Mouse (Mus musculus): Measurements from ENCODE around the gene Pygo2. TPM values are rescaled to one million over a fixed set of nuclear protein-coding genes. Genes with fewer than 3 reads are reported as not detected.

The Pygo2 gene
- polyA plus RNA-seq, 1 experiment from 2014 or later: 52.5 TPM

DNA sequence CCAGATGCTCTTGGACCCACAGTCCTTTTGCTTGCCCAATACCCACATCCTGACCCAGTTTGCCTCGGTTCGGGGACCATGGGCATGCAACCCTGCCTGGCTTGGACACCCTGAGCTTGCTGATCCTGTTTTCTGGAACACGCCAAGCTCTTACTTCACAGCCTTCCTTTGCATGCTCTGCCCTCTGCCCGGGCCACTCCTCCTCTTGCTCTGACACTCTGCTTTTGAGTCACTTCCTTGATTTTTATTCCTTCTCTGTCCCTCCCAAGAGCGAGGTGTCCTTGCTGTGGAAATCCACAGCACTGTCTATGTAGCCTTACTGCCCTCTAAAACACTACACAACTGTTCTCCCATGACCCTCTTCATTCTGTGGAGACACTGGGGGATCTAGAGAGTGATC lies 52.2 kb downstream of the Pygo2 start:
- 80% methylated on average over 5 of the region's 5 CpGs for WGBS
- DNase-seq (ENCODE audit: low spot score, missing footprints): no peak
- no peak for ATAC-seq (ENCODE audit: low FRiP score)
- Histone ChIP-seq H3K4me1 (ENCODE audit: control insufficient read depth, insufficient read depth, low read length) (no peaks in the 10 kb centered on the region), H3K4me3 (ENCODE audit: low read depth, low read length) (no peak overlapping the region), H3K27me3 (ENCODE audit: control insufficient read depth, insufficient read depth, low read length) (no peaks in the 10 kb centered on the region), H3K4me2 (no peak overlapping the region), H3K36me3 (ENCODE audit: control insufficient read depth, insufficient read depth, low read length) (no peaks in the 10 kb centered on the region), H3K9ac (ENCODE audit: low read length) (no peak overlapping the region), H3K27ac (ENCODE audit: low read depth, low read length) (no peak overlapping the region), H3K9me3 (ENCODE audit: control insufficient read depth, low read length) (no peaks in the 10 kb centered on the region)

Other genes with a start within 250 kb of the Pygo2 start
- 16.5 and 20.2 TPM in 2 replicates for gene Fam189b, start 247.1 kb upstream of the Pygo2 start, polyA plus RNA-seq (2014; fragmentation: Nextera tagmentation; extraction: Ambion mirVana)
- gene Gba, start 227.3 kb upstream of the Pygo2 start, polyA plus RNA-seq (2014; fragmentation: Nextera tagmentation; extraction: Ambion mirVana): 41.4 and 45.9 TPM in 2 replicates
- 50.7 and 55.8 TPM in 2 replicates for gene Thbs3, start 215.0 kb upstream of the Pygo2 start, polyA plus RNA-seq (2014; fragmentation: Nextera tagmentation; extraction: Ambion mirVana)
- 174 and 179 TPM in 2 replicates for gene Mtx1, start 203.1 kb upstream of the Pygo2 start, polyA plus RNA-seq (2014; fragmentation: Nextera tagmentation; extraction: Ambion mirVana)
- 2.7 and 4.4 TPM in 2 replicates for gene Muc1, start 201.2 kb upstream of the Pygo2 start, polyA plus RNA-seq (2014; fragmentation: Nextera tagmentation; extraction: Ambion mirVana)
- gene Krtcap2, start 184.2 kb upstream of the Pygo2 start, polyA plus RNA-seq (2014; fragmentation: Nextera tagmentation; extraction: Ambion mirVana): 261 and 270 TPM in 2 replicates
- 7.1 and 8.5 TPM in 2 replicates for gene Trim46, start 183.9 kb upstream of the Pygo2 start, polyA plus RNA-seq (2014; fragmentation: Nextera tagmentation; extraction: Ambion mirVana)
- gene Dpm3, start 170.9 kb upstream of the Pygo2 start, polyA plus RNA-seq (2014; fragmentation: Nextera tagmentation; extraction: Ambion mirVana): 83.0 and 87.2 TPM in 2 replicates
- gene Slc50a1, start 159.6 kb upstream of the Pygo2 start, polyA plus RNA-seq (2014; fragmentation: Nextera tagmentation; extraction: Ambion mirVana): 33.0 and 34.7 TPM in 2 replicates
- gene Efna1, start 149.1 kb upstream of the Pygo2 start, polyA plus RNA-seq (2014; fragmentation: Nextera tagmentation; extraction: Ambion mirVana): 12.2 and 12.5 TPM in 2 replicates
- gene Efna3, start 107.2 kb upstream of the Pygo2 start, polyA plus RNA-seq (2014; fragmentation: Nextera tagmentation; extraction: Ambion mirVana): 4.6 and 6.4 TPM in 2 replicates
- gene Efna4, start 92.2 kb upstream of the Pygo2 start, polyA plus RNA-seq (2014; fragmentation: Nextera tagmentation; extraction: Ambion mirVana): 15.3 and 17.5 TPM in 2 replicates
- 17.0 and 18.7 TPM in 2 replicates for gene Adam15, start 80.2 kb upstream of the Pygo2 start, polyA plus RNA-seq (2014; fragmentation: Nextera tagmentation; extraction: Ambion mirVana)
- gene Dcst2, start 68.2 kb upstream of the Pygo2 start, polyA plus RNA-seq (2014; fragmentation: Nextera tagmentation; extraction: Ambion mirVana): 0.33 TPM in 1 of 2 replicates, not detected in the other
- 0.23 and 0.40 TPM in 2 replicates for gene Dcst1, start 65.0 kb upstream of the Pygo2 start, polyA plus RNA-seq (2014; fragmentation: Nextera tagmentation; extraction: Ambion mirVana)
- gene Zbtb7b, start 35.4 kb upstream of the Pygo2 start, polyA plus RNA-seq (2014; fragmentation: Nextera tagmentation; extraction: Ambion mirVana): 0.27 and 0.32 TPM in 2 replicates
- gene Lenep, start 27.4 kb upstream of the Pygo2 start, polyA plus RNA-seq (2014; fragmentation: Nextera tagmentation; extraction: Ambion mirVana): 0.52 TPM in 1 of 2 replicates, not detected in the other
- gene Flad1, start 18.3 kb upstream of the Pygo2 start, polyA plus RNA-seq (2014; fragmentation: Nextera tagmentation; extraction: Ambion mirVana): 25.0 and 25.4 TPM in 2 replicates
- 420 and 441 TPM in 2 replicates for gene Cks1b, start 11.8 kb upstream of the Pygo2 start, polyA plus RNA-seq (2014; fragmentation: Nextera tagmentation; extraction: Ambion mirVana)
- 23.4 and 26.2 TPM in 2 replicates for gene Shc1, start 11.8 kb upstream of the Pygo2 start, polyA plus RNA-seq (2014; fragmentation: Nextera tagmentation; extraction: Ambion mirVana)
- gene Pbxip1, start 6.5 kb downstream of the Pygo2 start, polyA plus RNA-seq (2014; fragmentation: Nextera tagmentation; extraction: Ambion mirVana): 7.5 and 8.3 TPM in 2 replicates
- gene Pmvk, start 24.3 kb downstream of the Pygo2 start, polyA plus RNA-seq (2014; fragmentation: Nextera tagmentation; extraction: Ambion mirVana): 67.1 and 69.7 TPM in 2 replicates
- gene Kcnn3, start 90.0 kb downstream of the Pygo2 start, polyA plus RNA-seq (2014; fragmentation: Nextera tagmentation; extraction: Ambion mirVana): 1.3 and 1.4 TPM in 2 replicates